Mouse (Mus musculus) spleen, adult 2 months (tissue): Measurements from ENCODE around the gene Ankar. TPM values are rescaled to one million over a fixed set of nuclear protein-coding genes. Genes with fewer than 3 reads are reported as not detected.

ENCODE experiments used
- DNase-seq, 2 experiments: peaks; one replicate each; pipeline versions ENCODE4 v3.0.0 to v3.0.0-alpha.2; 2012 to 2021; ENCODE audit warnings: low spot score in 2 of 2, low read depth in 1 of 2
- H3K27ac ChIP-seq: fragments of 200-500 bp; 2 replicates; pipeline ENCODE4 v1.5.1; 2012; ENCODE audit warnings: low read length, inconsistent platforms; ENCODE audit not compliant: insufficient read depth
- H3K27me3 ChIP-seq: fragments of 200-500 bp; 2 replicates; pipeline ENCODE4 v1.6.1; 2012; ENCODE audit warnings: mild to moderate bottlenecking, moderate library complexity, low read length, inconsistent platforms; ENCODE audit not compliant: control insufficient read depth, insufficient read depth
- H3K36me3 ChIP-seq: fragments of 200-500 bp; 2 replicates; pipeline ENCODE4 v1.6.1; 2012; ENCODE audit warnings: mild to moderate bottlenecking, low read length, inconsistent platforms; ENCODE audit not compliant: control insufficient read depth, insufficient read depth
- H3K4me1 ChIP-seq: fragments of 200-500 bp; 2 replicates; pipeline ENCODE4 v1.6.1; 2011; ENCODE audit warnings: inconsistent platforms; ENCODE audit not compliant: control insufficient read depth, insufficient read depth, insufficient read length
- H3K4me3 ChIP-seq: fragments of 200-500 bp; 2 replicates; pipeline ENCODE4 v1.5.1; 2011; ENCODE audit warnings: mild to moderate bottlenecking, inconsistent platforms; ENCODE audit not compliant: insufficient read depth, insufficient read length; ENCODE audit errors: extremely low read depth
- CTCF ChIP-seq: fragments of 200-500 bp; IDR thresholded peaks from 2 replicates; pipeline ENCODE4 v1.5.1; 2011; ENCODE audit warnings: mild to moderate bottlenecking, inconsistent platforms; ENCODE audit not compliant: insufficient read depth, insufficient read length, insufficient replicate concordance; ENCODE audit errors: extremely low read depth
- POLR2A ChIP-seq: fragments of 200-500 bp; IDR thresholded peaks from 2 replicates; pipeline ENCODE4 v1.6.1; 2011; ENCODE audit warnings: low read depth, low read length, inconsistent platforms
- WGBS: fragments of 180-500 bp; shearing (Covaris S2); methylation state at CpG from one replicate; pipeline ENCODE4 v1.1.7; 2018; 5-methylcytosine and 5-hydroxymethylcytosine counted together
- polyA plus RNA-seq: library from polyadenylated mRNA; depleted of rRNA; stranded (reverse); fragments of >200 nt; gene quantifications from 2 replicates; pipeline ENCODE4 v1.2.3, GENCODE M21; 2012

Ankar gene
- polyA plus RNA-seq, 1 experiment, result not detected

GRCm38 (mm10) chr1:72635221-72635620 lies 65.2 kb downstream of the Ankar start:
- Histone ChIP-seq H3K4me1 (no peaks in the 10 kb centered on the region), H3K27me3 (no peaks in the 10 kb centered on the region), H3K27ac (no peak overlapping the region), H3K36me3 (peaks cover 16% of the 10 kb centered on the region), H3K4me3 (no peak overlapping the region)
- TF ChIP-seq POLR2A, result no peak
- no peak for TF ChIP-seq CTCF
- no peak for DNase-seq
- 68% methylated on average over 5 of the region's 5 CpGs for WGBS

- no peak overlapping the region for H3K4me3 ChIP-seq
- 94% methylated on average over 6 of the region's 6 CpGs for WGBS
- H3K27ac ChIP-seq, result no peak overlapping the region
- H3K27me3 ChIP-seq, result no peaks in the 10 kb centered on the region
- H3K36me3 ChIP-seq, result peaks cover 39% of the 10 kb centered on the region
- no peaks in the 10 kb centered on the region for H3K4me1 ChIP-seq
- DNase-seq, result no peak
- TF ChIP-seq POLR2A, result no peak
- TF ChIP-seq CTCF, result no peak
These were observed 88.2 kb downstream of the Ankar start for GRCm38 (mm10) chr1:72612172-72612571.

GRCm38 (mm10) chr1:72609887-72610877 lies 90.2 kb downstream of the Ankar start:
- no peak for TF ChIP-seq POLR2A
- no peak for TF ChIP-seq CTCF
- Histone ChIP-seq H3K36me3 (peaks cover 27% of the 10 kb centered on the region), H3K27me3 (no peaks in the 10 kb centered on the region), H3K27ac (no peak overlapping the region), H3K4me1 (no peaks in the 10 kb centered on the region), H3K4me3 (no peak overlapping the region)
- 92% methylated on average over 23 of the region's 23 CpGs for WGBS
- DNase-seq, result no peak

GRCm38 (mm10) chr1:72609129-72609528 lies 91.2 kb downstream of the Ankar start:
- WGBS, result 90% methylated on average over 10 of the region's 10 CpGs
- Histone ChIP-seq H3K27ac (no peak overlapping the region), H3K36me3 (peaks cover 27% of the 10 kb centered on the region), H3K4me3 (no peak overlapping the region), H3K27me3 (no peaks in the 10 kb centered on the region), H3K4me1 (no peaks in the 10 kb centered on the region)
- DNase-seq, result no peak
- TF ChIP-seq CTCF (no peak), POLR2A (no peak)

GRCm38 (mm10) chr1:72606186-72606673 lies 94.1 kb downstream of the Ankar start:
- Histone ChIP-seq H3K4me3 (no peak overlapping the region), H3K27me3 (no peaks in the 10 kb centered on the region), H3K27ac (no peak overlapping the region), H3K36me3 (peaks cover 20% of the 10 kb centered on the region), H3K4me1 (no peaks in the 10 kb centered on the region)
- TF ChIP-seq CTCF (no peak), POLR2A (no peak)
- WGBS, result 79% methylated on average over 12 of the region's 12 CpGs
- DNase-seq, result no peak

GRCm38 (mm10) chr1:72602803-72603202 lies 97.6 kb downstream of the Ankar start:
- no peaks in the 10 kb centered on the region for H3K27me3 ChIP-seq
- 94% methylated on average over 5 of the region's 5 CpGs for WGBS
- no peak overlapping the region for H3K4me3 ChIP-seq
- DNase-seq, result no peak
- no peaks in the 10 kb centered on the region for H3K4me1 ChIP-seq
- no peak overlapping the region for H3K27ac ChIP-seq
- H3K36me3 ChIP-seq, result peaks cover 18% of the 10 kb centered on the region
- TF ChIP-seq CTCF (no peak), POLR2A (no peak)

GRCm38 (mm10) chr1:72602186-72602585 lies 98.2 kb downstream of the Ankar start:
- TF ChIP-seq POLR2A (no peak), CTCF (no peak)
- Histone ChIP-seq H3K27me3 (no peaks in the 10 kb centered on the region), H3K36me3 (peaks cover 18% of the 10 kb centered on the region), H3K4me3 (no peak overlapping the region), H3K27ac (no peak overlapping the region), H3K4me1 (no peaks in the 10 kb centered on the region)
- WGBS, result 91% methylated on average over 5 of the region's 5 CpGs
- no peak for DNase-seq
